Mouse (Mus musculus) erythroblast, adult 5-6 weeks (primary cell): Measurements from ENCODE around the gene Zfp114. TPM values are rescaled to one million over a fixed set of nuclear protein-coding genes. Genes with fewer than 3 reads are reported as not detected.

Experiments used
- total RNA-seq, 2 experiments: library from RNA; stranded (forward) in 1 of 2; stranded (reverse) in 1 of 2; fragments of 150-400 nt in 1 of 2; fragments of 200-764, 138-1000 nt in 1 of 2; gene quantifications; 2 replicates each; pipeline versions ENCODE4 v1.2.3 to v1.2.4; 2015 to 2017; ENCODE audit warnings: low replicate concordance in 2 of 2

Zfp114 gene
- total RNA-seq, 2 experiments from 2014 or later: 0.60 TPM; not detected in 1

Other genes with a start within 250 kb of the Zfp114 start
- gene Vmn1r179, start 248.1 kb upstream of the Zfp114 start, total RNA-seq (2015; ENCODE audit: low replicate concordance): not detected in 2 replicates
- gene Vmn1r179, start 248.1 kb upstream of the Zfp114 start, total RNA-seq (2017; ENCODE audit: low replicate concordance): not detected in 2 replicates
- gene Vmn1r180, start 224.4 kb upstream of the Zfp114 start, total RNA-seq (2015; ENCODE audit: low replicate concordance): not detected in 2 replicates
- gene Vmn1r180, start 224.4 kb upstream of the Zfp114 start, total RNA-seq (2017; ENCODE audit: low replicate concordance): not detected in 2 replicates
- gene Vmn1r181, start 200.4 kb upstream of the Zfp114 start, total RNA-seq (2015; ENCODE audit: low replicate concordance): not detected in 2 replicates
- gene Vmn1r181, start 200.4 kb upstream of the Zfp114 start, total RNA-seq (2017; ENCODE audit: low replicate concordance): not detected in 2 replicates
- gene V1rd19, start 173.4 kb upstream of the Zfp114 start, total RNA-seq (2015; ENCODE audit: low replicate concordance): not detected in 2 replicates
- not detected in 2 replicates for gene V1rd19, start 173.4 kb upstream of the Zfp114 start, total RNA-seq (2017; ENCODE audit: low replicate concordance)
- gene Vmn1r183, start 121.8 kb upstream of the Zfp114 start, total RNA-seq (2015; ENCODE audit: low replicate concordance): not detected in 2 replicates
- gene Vmn1r183, start 121.8 kb upstream of the Zfp114 start, total RNA-seq (2017; ENCODE audit: low replicate concordance): not detected in 2 replicates
- gene Zfp180, start 93.1 kb upstream of the Zfp114 start, total RNA-seq (2015; ENCODE audit: low replicate concordance): 7.3 and 8.6 TPM in 2 replicates
- gene Zfp180, start 93.1 kb upstream of the Zfp114 start, total RNA-seq (2017; ENCODE audit: low replicate concordance): 11.0 and 15.3 TPM in 2 replicates
- gene Zfp112, start 62.7 kb upstream of the Zfp114 start, total RNA-seq (2015; ENCODE audit: low replicate concordance): not detected in 2 replicates
- gene Zfp112, start 62.7 kb upstream of the Zfp114 start, total RNA-seq (2017; ENCODE audit: low replicate concordance): 0.14 and 1.0 TPM in 2 replicates
- 0.19 and 1.9 TPM in 2 replicates for gene Zfp235, start 40.9 kb upstream of the Zfp114 start, total RNA-seq (2015; ENCODE audit: low replicate concordance)
- 1.4 TPM in 2 replicates for gene Zfp235, start 40.9 kb upstream of the Zfp114 start, total RNA-seq (2017; ENCODE audit: low replicate concordance)
- 1.9 TPM in 2 replicates for gene Zfp111, start 36.4 kb downstream of the Zfp114 start, total RNA-seq (2015; ENCODE audit: low replicate concordance)
- 0.43 and 1.3 TPM in 2 replicates for gene Zfp111, start 36.4 kb downstream of the Zfp114 start, total RNA-seq (2017; ENCODE audit: low replicate concordance)
- gene Zfp109, start 62.5 kb downstream of the Zfp114 start, total RNA-seq (2015; ENCODE audit: low replicate concordance): not detected in 2 replicates
- gene Zfp109, start 62.5 kb downstream of the Zfp114 start, total RNA-seq (2017; ENCODE audit: low replicate concordance): 2.1 TPM in 1 of 2 replicates, not detected in the other
- 2.9 TPM in 1 of 2 replicates, not detected in the other for gene Zfp108, start 79.7 kb downstream of the Zfp114 start, total RNA-seq (2015; ENCODE audit: low replicate concordance)
- gene Zfp108, start 79.7 kb downstream of the Zfp114 start, total RNA-seq (2017; ENCODE audit: low replicate concordance): not detected in 2 replicates
- not detected in 2 replicates for gene Zfp93, start 95.4 kb downstream of the Zfp114 start, total RNA-seq (2015; ENCODE audit: low replicate concordance)
- gene Zfp93, start 95.4 kb downstream of the Zfp114 start, total RNA-seq (2017; ENCODE audit: low replicate concordance): 0.70 TPM in 1 of 2 replicates, not detected in the other
- gene Zfp61, start 126.2 kb downstream of the Zfp114 start, total RNA-seq (2015; ENCODE audit: low replicate concordance): 1.2 and 2.1 TPM in 2 replicates
- gene Zfp61, start 126.2 kb downstream of the Zfp114 start, total RNA-seq (2017; ENCODE audit: low replicate concordance): 0.77 and 4.0 TPM in 2 replicates
- gene Zfp94, start 141.6 kb downstream of the Zfp114 start, total RNA-seq (2015; ENCODE audit: low replicate concordance): 1.0 TPM in 1 of 2 replicates, not detected in the other
- 0.34 and 1.3 TPM in 2 replicates for gene Zfp94, start 141.6 kb downstream of the Zfp114 start, total RNA-seq (2017; ENCODE audit: low replicate concordance)
- gene Tescl, start 158.9 kb downstream of the Zfp114 start, total RNA-seq (2015; ENCODE audit: low replicate concordance): not detected in 2 replicates
- gene Tescl, start 158.9 kb downstream of the Zfp114 start, total RNA-seq (2017; ENCODE audit: low replicate concordance): not detected in 2 replicates
- not detected in 2 replicates for gene Lypd5, start 174.1 kb downstream of the Zfp114 start, total RNA-seq (2015; ENCODE audit: low replicate concordance)
- not detected in 2 replicates for gene Lypd5, start 174.1 kb downstream of the Zfp114 start, total RNA-seq (2017; ENCODE audit: low replicate concordance)
- 102 and 125 TPM in 2 replicates for gene Kcnn4, start 195.2 kb downstream of the Zfp114 start, total RNA-seq (2015; ENCODE audit: low replicate concordance)
- 244 and 272 TPM in 2 replicates for gene Kcnn4, start 195.2 kb downstream of the Zfp114 start, total RNA-seq (2017; ENCODE audit: low replicate concordance)
- gene Smg9, start 224.6 kb downstream of the Zfp114 start, total RNA-seq (2015; ENCODE audit: low replicate concordance): 9.6 and 11.1 TPM in 2 replicates
- gene Smg9, start 224.6 kb downstream of the Zfp114 start, total RNA-seq (2017; ENCODE audit: low replicate concordance): 13.3 and 16.0 TPM in 2 replicates